Mouse (Mus musculus) thymus, adult 2 months (tissue): ENCODE measurements around the gene Elavl4. TPM values are rescaled to one million over a fixed set of nuclear protein-coding genes. Genes with fewer than 3 reads are reported as not detected.

Experiments used
- DNase-seq: peaks from one replicate; pipeline ENCODE4 v3.0.0; 2021
- H3K27ac ChIP-seq: fragments of 200-500 bp; 2 replicates; pipeline ENCODE4 v1.5.1; 2012; ENCODE audit warnings: low read length, control low read depth; ENCODE audit not compliant: control insufficient read depth, insufficient read depth
- H3K27me3 ChIP-seq: fragments of 200-500 bp; 2 replicates; pipeline ENCODE4 v1.6.1; 2012; ENCODE audit warnings: mild to moderate bottlenecking, low read length, moderate library complexity, mixed read lengths; ENCODE audit not compliant: control insufficient read depth, insufficient read depth
- H3K36me3 ChIP-seq: fragments of 200-500 bp; 2 replicates; pipeline ENCODE4 v1.6.1; 2012; ENCODE audit warnings: mild to moderate bottlenecking, low read length, moderate library complexity; ENCODE audit not compliant: control insufficient read depth, insufficient read depth
- H3K4me1 ChIP-seq: fragments of 200-500 bp; replicated peaks from 2 replicates; pipeline ENCODE4 v1.6.1; 2012; ENCODE audit warnings: low read length; ENCODE audit not compliant: control insufficient read depth, insufficient read depth
- H3K4me3 ChIP-seq: fragments of 200-500 bp; 2 replicates; pipeline ENCODE4 v1.5.1; 2012; ENCODE audit warnings: mild to moderate bottlenecking, low read length, control low read depth, moderate library complexity; ENCODE audit not compliant: control insufficient read depth, insufficient read depth
- CTCF ChIP-seq: fragments of 200-500 bp; IDR thresholded peaks from 2 replicates; pipeline ENCODE4 v1.5.1; 2012; ENCODE audit warnings: mild to moderate bottlenecking, control low read depth, low read length, moderate library complexity, borderline replicate concordance; ENCODE audit not compliant: control insufficient read depth, poor library complexity, insufficient read depth; ENCODE audit errors: extremely low read depth
- POLR2A ChIP-seq: fragments of 200-500 bp; IDR thresholded peaks from 2 replicates; pipeline ENCODE4 v1.6.1; 2012; ENCODE audit warnings: mild to moderate bottlenecking, low read length, control low read depth, moderate library complexity; ENCODE audit not compliant: control insufficient read depth, poor library complexity, insufficient read depth; ENCODE audit errors: extremely low read depth
- WGBS: fragments of 180-500 bp; shearing (Covaris S2); methylation state at CpG from one replicate; pipeline ENCODE4 v1.1.7; 2018; 5-methylcytosine and 5-hydroxymethylcytosine counted together
- polyA plus RNA-seq: library from polyadenylated mRNA; depleted of rRNA; stranded (reverse); fragments of >200 nt; gene quantifications from 2 replicates; pipeline ENCODE4 v1.2.3, GENCODE M21; 2012

The Elavl4 gene
- polyA plus RNA-seq, 1 experiment: 3.0 TPM

- WGBS: 94% methylated on average over 5 of the region's 5 CpGs
- no peak for DNase-seq
- H3K27ac ChIP-seq: no peak overlapping the region
- no peaks in the 10 kb centered on the region for H3K27me3 ChIP-seq
- no peaks in the 10 kb centered on the region for H3K4me1 ChIP-seq
- H3K4me3 ChIP-seq: no peak overlapping the region
- TF ChIP-seq CTCF: no peak
- no peaks in the 10 kb centered on the region for H3K36me3 ChIP-seq
Observed at GRCm38 (mm10) chr4:110199897-110200296, 151.8 kb downstream of the Elavl4 start.

- WGBS: 47% methylated on average over 2 of the region's 2 CpGs
- TF ChIP-seq POLR2A: no peak
- TF ChIP-seq CTCF: no peak
Observed at GRCm38 (mm10) chr4:110198600-110198999, 153.1 kb downstream of the Elavl4 start.

GRCm38 (mm10) chr4:110177263-110177662 is 174.4 kb downstream of the Elavl4 start:
- TF ChIP-seq POLR2A (no peak), CTCF (no peak)
- Histone ChIP-seq H3K4me3 (no peak overlapping the region), H3K27ac (no peak overlapping the region), H3K4me1 (no peaks in the 10 kb centered on the region), H3K27me3 (no peaks in the 10 kb centered on the region), H3K36me3 (no peaks in the 10 kb centered on the region)
- DNase-seq: no peak
- 91% methylated on average over 2 of the region's 2 CpGs for WGBS

More at GRCm38 (mm10) chr4:110198600-110198999, 153.1 kb downstream of the Elavl4 start:
- Histone ChIP-seq H3K27me3 (no peaks in the 10 kb centered on the region), H3K27ac (no peak overlapping the region), H3K36me3 (no peaks in the 10 kb centered on the region), H3K4me1 (no peaks in the 10 kb centered on the region), H3K4me3 (no peak overlapping the region)
- no peak for DNase-seq

GRCm38 (mm10) chr4:110172028-110172427 is 179.7 kb downstream of the Elavl4 start:
- no peaks in the 10 kb centered on the region for H3K27me3 ChIP-seq
- H3K4me3 ChIP-seq: no peak overlapping the region
- 48% methylated on average over 5 of the region's 5 CpGs for WGBS
- H3K27ac ChIP-seq: no peak overlapping the region
- TF ChIP-seq CTCF: no peak
- TF ChIP-seq POLR2A: no peak
- DNase-seq: no peak
- no peaks in the 10 kb centered on the region for H3K4me1 ChIP-seq
- H3K36me3 ChIP-seq: no peaks in the 10 kb centered on the region

GRCm38 (mm10) chr4:110165217-110165616 is 186.5 kb downstream of the Elavl4 start:
- Histone ChIP-seq H3K4me3 (no peak overlapping the region), H3K4me1 (no peaks in the 10 kb centered on the region), H3K27me3 (no peaks in the 10 kb centered on the region), H3K27ac (no peak overlapping the region), H3K36me3 (no peaks in the 10 kb centered on the region)
- WGBS: 76% methylated on average over 5 of the region's 5 CpGs
- TF ChIP-seq CTCF: no peak
- no peak for TF ChIP-seq POLR2A
- no peak for DNase-seq

GRCm38 (mm10) chr4:110161600-110161999 is 190.1 kb downstream of the Elavl4 start:
- DNase-seq: no peak
- 86% methylated on average over 3 of the region's 3 CpGs for WGBS
- TF ChIP-seq POLR2A (no peak), CTCF (no peak)
- H3K36me3 ChIP-seq: no peaks in the 10 kb centered on the region
- no peak overlapping the region for H3K27ac ChIP-seq
- no peaks in the 10 kb centered on the region for H3K4me1 ChIP-seq
- H3K4me3 ChIP-seq: no peak overlapping the region
- H3K27me3 ChIP-seq: no peaks in the 10 kb centered on the region

GRCm38 (mm10) chr4:110157515-110158159 is 194.1 kb downstream of the Elavl4 start:
- Histone ChIP-seq H3K4me3 (no peak overlapping the region), H3K36me3 (no peaks in the 10 kb centered on the region), H3K27me3 (no peaks in the 10 kb centered on the region), H3K4me1 (no peaks in the 10 kb centered on the region), H3K27ac (no peak overlapping the region)
- 78% methylated on average over 3 of the region's 3 CpGs for WGBS
- no peak for TF ChIP-seq CTCF
- TF ChIP-seq POLR2A: no peak
- DNase-seq: no peak
